Mouse (Mus musculus): ENCODE data around the gene Cdhr5. TPM values are rescaled to one million over a fixed set of nuclear protein-coding genes. Genes with fewer than 3 reads are reported as not detected.

Cdhr5 gene
- not detected for total RNA-seq (2023)

DNA sequence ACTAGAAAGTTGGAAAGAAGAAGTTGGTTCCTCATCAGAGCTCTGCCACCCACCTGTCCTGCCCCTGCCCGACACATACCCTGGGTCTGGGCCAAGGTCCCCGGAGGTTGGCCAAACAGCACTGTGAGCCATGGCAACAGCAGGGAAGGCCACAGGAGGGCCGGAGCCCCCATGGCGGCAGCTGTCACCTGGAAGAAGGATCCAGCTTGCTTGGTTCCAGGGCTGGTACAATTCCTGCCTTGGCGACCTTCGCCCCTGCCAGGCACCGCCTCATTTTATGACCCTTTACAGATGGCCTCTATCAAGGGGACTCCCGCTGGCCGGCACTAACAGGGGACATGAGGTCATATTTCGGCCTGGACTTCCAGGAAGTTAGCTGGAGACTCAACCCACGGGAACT is at the start of gene Cdhr5:
Gene Cdhr5 (minus strand): TSS at position 241 of the 400 bp plus-strand sequence.

DNA sequence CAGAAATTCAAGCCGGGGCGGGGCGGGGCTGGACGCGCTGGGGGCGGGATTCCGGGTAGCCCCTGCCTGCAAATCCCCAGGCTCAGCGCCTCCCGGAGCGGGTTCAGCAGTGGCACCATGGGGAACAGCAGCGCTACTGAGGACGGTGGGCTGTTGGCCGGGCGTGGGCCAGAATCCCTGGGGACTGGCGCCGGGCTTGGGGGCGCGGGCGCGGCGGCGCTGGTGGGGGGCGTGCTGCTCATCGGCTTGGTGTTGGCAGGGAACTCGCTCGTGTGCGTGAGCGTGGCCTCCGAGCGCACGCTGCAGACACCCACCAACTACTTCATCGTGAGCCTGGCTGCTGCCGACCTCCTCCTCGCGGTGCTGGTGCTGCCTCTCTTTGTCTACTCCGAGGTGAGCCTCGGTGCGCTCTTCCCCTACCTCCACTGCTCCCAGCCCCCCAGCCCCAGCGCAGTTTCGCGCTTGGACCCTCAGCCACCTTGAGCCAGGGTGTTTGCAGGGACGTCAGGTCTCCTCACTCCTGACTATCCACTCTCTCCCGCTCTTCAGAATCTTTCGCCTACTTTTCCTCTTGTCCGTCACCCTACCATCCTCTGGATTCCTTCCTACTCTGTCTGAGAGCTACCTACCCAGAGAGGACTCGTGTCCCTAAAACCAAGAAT is 15.5 kb upstream of the Cdhr5 start, which contains the start of gene Drd4:
Gene Drd4 (plus strand): TSS at position 86 of the 662 bp plus-strand sequence.

DNA sequence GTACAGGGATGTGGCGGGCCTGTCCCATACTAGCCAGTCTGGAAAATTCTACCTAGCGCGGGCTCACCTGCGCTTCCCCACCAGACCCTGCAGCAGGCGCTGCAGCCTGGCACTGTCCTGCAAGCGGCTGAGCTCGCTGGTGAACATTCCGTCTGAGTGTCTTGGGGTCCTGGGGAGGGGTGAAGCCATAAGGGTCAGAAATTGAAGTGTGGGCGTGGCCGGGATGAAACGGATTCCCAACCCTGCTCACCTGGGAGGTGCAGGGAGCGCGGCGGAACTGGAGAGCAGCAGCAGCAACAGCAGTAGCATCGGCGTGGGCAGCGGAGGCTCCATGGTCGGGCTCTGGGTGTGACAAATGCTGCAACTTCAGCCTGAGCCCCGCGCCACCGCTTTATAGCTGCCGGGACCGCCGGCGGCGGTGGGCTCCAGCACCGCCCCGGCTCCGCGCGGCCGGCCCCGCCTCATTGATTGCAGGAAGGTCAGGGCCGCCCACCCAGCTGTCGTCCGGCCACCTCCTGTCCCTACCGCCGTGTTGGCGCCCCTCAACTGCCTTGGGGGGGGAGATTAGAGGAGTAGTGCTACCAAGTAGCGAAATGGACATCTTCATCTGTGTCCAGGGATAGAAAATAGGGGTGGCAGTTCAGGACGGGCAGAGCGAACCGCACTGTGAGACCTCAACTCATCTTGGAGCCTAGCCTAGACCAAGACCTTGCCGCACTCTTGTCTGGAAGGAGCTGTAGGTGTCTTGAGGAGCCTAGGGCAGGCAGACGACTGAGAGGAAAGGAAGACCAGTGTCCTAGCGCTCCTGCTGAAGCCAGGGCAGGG is 2.4 kb upstream of the Cdhr5 start, which contains the start of gene Sct:
Gene Sct (minus strand): TSS at position 368 of the 825 bp plus-strand sequence.

DNA sequence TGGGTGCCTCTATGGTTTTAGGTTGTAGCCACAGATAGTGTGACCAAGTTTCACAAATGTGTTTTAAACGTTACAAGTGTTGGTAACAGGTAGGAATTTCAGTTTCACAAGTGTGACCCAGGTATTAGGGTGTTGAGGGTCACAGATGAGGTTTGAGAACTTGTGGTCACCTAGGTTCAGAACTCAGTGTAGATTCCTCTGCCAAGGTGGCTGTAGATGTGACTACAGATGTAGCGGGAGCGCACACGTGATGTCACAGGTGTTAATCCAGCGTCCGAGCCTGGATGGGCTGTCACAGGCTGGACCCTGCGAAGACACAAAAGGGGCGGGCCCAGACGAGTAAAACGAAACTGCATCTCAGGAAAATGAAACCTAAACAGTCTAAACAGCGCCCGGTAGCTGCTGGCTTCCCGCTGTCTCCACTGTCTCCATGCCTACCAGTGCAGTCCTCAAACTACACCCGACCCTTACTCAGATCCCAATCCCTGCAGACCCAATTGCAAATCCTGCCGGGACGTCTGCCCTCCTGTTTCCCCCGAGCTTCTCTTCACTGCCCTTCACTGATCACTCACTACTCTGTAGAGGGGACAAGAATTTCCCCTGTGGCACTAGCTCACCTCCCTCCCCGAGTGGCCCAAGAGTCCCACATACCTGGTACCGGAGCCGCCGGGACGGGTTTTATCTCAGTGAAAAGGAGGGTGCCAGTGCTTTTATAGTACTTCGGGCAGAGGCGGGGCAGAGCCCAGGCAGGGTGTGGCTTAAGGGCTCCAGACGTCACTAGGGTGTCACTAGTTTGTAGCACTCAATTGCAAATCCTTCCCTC is 10.6 kb downstream of the Cdhr5 start, which contains the start of gene Irf7:
Gene Irf7 (minus strand): TSS at position 743 of the 823 bp plus-strand sequence.

DNA sequence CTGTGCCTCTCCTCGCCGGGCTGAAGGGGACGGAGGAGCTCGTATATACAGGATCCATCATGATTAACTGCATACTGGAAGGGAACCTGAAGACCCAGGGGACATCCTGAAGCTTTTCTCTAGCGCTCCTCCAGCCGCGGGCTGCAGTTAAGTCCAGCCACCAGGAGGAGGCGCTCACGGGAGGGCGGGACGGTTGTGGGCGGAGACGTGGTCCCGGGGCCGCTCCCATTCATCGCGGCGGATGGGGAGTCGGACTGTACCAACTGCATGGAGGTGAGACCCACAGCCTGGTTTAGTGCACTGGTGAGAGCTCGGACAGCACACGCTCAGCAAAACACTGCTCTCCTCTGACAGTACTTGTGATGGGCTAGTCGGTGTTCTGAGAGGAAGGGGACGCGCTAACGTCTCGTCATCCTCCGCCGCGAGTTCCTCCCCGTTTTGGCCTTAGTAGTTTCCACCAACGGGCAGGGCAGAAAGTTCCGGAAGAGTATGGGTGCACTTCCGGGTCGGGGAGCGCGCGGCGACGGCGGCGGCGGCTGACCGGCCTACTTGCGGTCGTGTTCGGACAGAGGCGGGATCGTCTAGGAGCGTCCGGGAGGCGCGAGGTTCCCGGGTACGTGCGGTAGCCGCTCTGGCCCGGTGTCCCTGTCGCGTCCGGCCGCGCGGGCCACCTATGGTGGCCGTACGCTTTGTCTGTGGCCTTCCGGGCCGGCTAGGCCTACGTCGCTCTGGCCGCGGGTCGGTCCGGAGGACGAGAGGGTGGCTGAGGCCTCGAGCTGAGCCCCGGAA is 48.1 kb downstream of the Cdhr5 start, which contains the start of gene Phrf1:
Gene Phrf1 (plus strand): TSS at position 506 of the 789 bp plus-strand sequence.

Other genes starting within 250 kb of the Cdhr5 start
- not detected for gene Gm17387, start 247.7 kb downstream of the Cdhr5 start, total RNA-seq (2023)
- 1.4 TPM for gene B4galnt4, start 215.7 kb downstream of the Cdhr5 start, total RNA-seq (2023)
- gene Pkp3, start 198.6 kb downstream of the Cdhr5 start, total RNA-seq (2023): 35.3 TPM
- 56.4 TPM for gene Sigirr, start 176.2 kb downstream of the Cdhr5 start, total RNA-seq (2023)
- not detected for gene Ano9, start 159.0 kb downstream of the Cdhr5 start, total RNA-seq (2023)
- gene Ptdss2, start 154.4 kb downstream of the Cdhr5 start, total RNA-seq (2023): 6.5 TPM
- 44.3 TPM for gene Rnh1, start 103.9 kb downstream of the Cdhr5 start, total RNA-seq (2023)
- gene Hras, start 82.8 kb downstream of the Cdhr5 start, total RNA-seq (2023): 23.0 TPM
- 2.1 TPM for gene Lrrc56, start 82.6 kb downstream of the Cdhr5 start, total RNA-seq (2023)
- gene Lmntd2, start 62.7 kb downstream of the Cdhr5 start, total RNA-seq (2023): 2.8 TPM
- 10.6 TPM for gene Rassf7, start 60.9 kb downstream of the Cdhr5 start, total RNA-seq (2023)
- gene Phrf1, start 48.0 kb downstream of the Cdhr5 start, total RNA-seq (2023): 154 TPM
- gene Irf7, start 10.3 kb downstream of the Cdhr5 start, total RNA-seq (2023): 62.5 TPM
- not detected for gene Sct, start 2.3 kb upstream of the Cdhr5 start, total RNA-seq (2023)
- gene Drd4, start 15.2 kb upstream of the Cdhr5 start, total RNA-seq (2023): not detected
- 56.9 TPM for gene Deaf1, start 50.9 kb upstream of the Cdhr5 start, total RNA-seq (2023)
- 22.6 TPM for gene Tmem80, start 51.0 kb upstream of the Cdhr5 start, total RNA-seq (2023)
- gene Eps8l2, start 62.1 kb upstream of the Cdhr5 start, total RNA-seq (2023): not detected
- 88.3 TPM for gene Taldo1, start 115.4 kb upstream of the Cdhr5 start, total RNA-seq (2023)
- 29.1 TPM for gene Gatd1, start 137.3 kb upstream of the Cdhr5 start, total RNA-seq (2023)
- gene Cend1, start 152.7 kb upstream of the Cdhr5 start, total RNA-seq (2023): not detected
- gene Slc25a22, start 161.1 kb upstream of the Cdhr5 start, total RNA-seq (2023): 53.6 TPM
- 4.1 TPM for gene Pidd1, start 167.2 kb upstream of the Cdhr5 start, total RNA-seq (2023)
- 3,494 TPM for gene Rplp2, start 170.6 kb upstream of the Cdhr5 start, total RNA-seq (2023)
- gene Pnpla2, start 178.4 kb upstream of the Cdhr5 start, total RNA-seq (2023): 66.5 TPM
- not detected for gene Cracr2b, start 184.3 kb upstream of the Cdhr5 start, total RNA-seq (2023)
- 14.0 TPM for gene Cd151, start 190.6 kb upstream of the Cdhr5 start, total RNA-seq (2023)
- 11.6 TPM for gene Polr2l, start 198.3 kb upstream of the Cdhr5 start, total RNA-seq (2023)
- gene Tspan4, start 198.5 kb upstream of the Cdhr5 start, total RNA-seq (2023): 2.2 TPM

Measured in CD4-positive naive resting alpha-beta T cell, adult 76 days (primary cell).